Mouse (Mus musculus) mouse embryonic stem cell (cell line): ENCODE measurements around the gene Fkbp5.

Experiments
- in situ Hi-C, 2 experiments: fragments of 300-500 bp; cut with MboI; formaldehyde crosslinking; loops; 1 replicate in 1 of 2; 3 replicates in 1 of 2; pipeline ENCODE4 v1.14.3; 2019 to 2020; ENCODE audit warnings: low sequenced_read_pairs in 2 of 2, low pct_unique_long_range_greater_than_20kb in 1 of 2, mixed read lengths in 1 of 2; ENCODE audit not compliant: unreplicated experiment in 1 of 2

Fkbp5 gene

DNA sequence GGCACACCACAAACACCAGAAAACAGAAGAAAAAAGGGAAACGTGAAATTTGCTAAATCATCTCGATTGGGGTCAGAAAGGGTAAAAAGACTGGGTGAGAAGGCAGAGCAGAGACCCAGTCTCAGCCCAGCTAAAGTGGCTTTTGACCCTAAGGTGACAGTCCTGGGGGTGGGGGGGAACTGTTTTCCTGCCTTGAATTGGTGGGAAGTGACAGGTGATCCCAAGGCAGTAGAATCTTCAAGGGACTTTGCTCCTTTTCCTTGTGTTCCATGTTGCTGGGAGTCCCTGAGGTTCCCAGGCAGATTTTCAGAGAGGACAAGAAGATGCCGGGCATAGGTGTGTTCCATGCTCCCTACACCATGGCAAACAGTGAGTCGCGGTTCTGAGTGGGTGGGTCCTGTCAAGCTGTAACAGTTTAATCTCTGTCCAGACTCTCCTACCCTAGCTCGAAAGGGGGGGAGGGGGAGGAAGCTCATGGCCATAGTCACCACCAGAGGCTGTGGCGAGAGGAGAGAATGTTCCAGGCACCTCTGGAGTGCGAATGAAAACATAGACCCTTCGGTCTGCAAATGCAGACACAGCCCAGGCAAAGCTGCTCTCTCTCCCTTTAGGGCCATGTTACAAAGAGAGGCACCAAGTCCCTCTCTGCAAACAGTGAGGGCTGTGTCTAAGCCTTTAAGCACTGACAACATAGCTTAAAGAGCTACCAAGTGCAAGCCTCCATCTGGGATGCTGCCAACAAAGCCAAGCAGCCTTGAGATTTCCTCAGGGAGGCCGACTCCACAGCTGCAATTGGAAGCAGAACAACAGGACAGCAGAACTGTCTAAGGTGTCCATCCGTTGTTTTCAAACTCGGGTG lies 10.1 kb upstream of the Fkbp5 start:
- in situ Hi-C loops: loop anchor here in 1 of 2 experiments (10.0 kb wide), 1 partner anchor 53 kb away; no protein-coding TSS in a partner anchor

GRCm38 (mm10) chr17:28524831-28525430 lies 7.6 kb upstream of the Fkbp5 start:
- in situ Hi-C loops: loop anchor here (5.0 to 10.0 kb wide), 2 partner anchors 38 to 50 kb away; no protein-coding TSS in a partner anchor

DNA sequence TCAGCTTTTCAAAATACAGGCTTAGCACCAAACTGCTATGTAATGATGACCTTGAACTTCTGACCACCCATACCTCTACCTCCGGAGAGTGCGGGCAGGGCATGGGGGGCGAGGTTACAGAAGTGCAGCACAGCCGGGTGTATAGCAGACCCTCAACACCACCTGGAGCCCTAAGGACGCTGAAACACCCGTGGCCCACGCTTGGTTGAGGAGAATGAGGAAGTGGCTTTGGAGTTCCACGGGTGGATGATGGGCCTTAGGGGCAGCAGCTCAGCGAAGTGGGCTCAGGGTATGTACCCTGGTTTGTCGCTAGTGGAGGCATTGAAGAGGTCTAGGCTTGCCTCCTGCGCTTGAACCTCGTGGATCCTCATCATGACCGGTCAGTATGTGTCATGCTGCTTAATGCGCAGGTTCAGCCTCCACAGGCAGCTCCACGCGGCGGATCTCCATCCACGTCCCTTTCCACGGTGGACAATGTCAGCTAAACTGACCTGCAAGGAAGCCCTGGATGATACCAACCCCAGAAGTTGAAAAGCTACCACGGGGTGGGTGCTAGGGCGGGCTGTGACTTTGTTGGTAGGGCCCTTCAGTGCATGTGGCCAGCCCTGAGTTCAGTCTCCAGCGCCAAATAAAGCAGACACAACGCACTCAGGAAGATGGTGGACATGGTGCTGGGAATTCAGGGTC lies 6.8 kb upstream of the Fkbp5 start:
- in situ Hi-C loops: loop anchor here (5.0 to 10.0 kb wide), 2 partner anchors 37 to 49 kb away; no protein-coding TSS in a partner anchor

DNA sequence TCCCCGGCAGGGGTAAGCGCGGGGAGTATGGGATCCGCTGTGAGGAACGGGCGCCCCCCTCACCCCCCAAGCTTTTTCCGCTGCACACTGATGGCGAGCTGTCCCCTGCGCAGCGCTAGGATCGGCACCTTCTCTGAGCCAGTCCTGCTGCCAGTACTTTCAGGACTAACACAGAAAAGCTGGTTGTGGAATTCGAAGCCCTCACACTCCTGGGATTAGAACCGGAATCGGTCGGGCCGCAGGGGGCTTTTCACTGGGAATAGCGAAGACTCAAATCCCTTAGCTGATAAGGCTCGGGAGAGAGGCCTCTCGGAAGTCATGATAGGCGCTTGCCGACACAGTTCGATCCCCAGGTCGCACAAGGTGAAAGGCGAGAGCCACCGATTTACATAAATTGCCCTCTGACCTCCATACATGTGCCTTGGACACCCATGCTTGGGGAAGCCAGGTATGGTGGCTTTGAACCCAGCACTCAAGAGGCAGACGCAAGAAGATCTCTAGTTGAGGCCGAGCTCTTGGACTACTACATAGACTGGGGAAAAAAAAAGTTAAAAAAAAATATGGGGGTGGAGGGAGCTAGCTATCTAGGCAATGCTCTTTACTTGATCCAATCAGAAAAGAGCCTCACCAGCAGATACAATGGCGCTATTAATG lies 6.2 kb upstream of the Fkbp5 start:
- in situ Hi-C loops: loop anchor here (5.0 to 10.0 kb wide), 2 partner anchors 36 to 49 kb away; no protein-coding TSS in a partner anchor

DNA sequence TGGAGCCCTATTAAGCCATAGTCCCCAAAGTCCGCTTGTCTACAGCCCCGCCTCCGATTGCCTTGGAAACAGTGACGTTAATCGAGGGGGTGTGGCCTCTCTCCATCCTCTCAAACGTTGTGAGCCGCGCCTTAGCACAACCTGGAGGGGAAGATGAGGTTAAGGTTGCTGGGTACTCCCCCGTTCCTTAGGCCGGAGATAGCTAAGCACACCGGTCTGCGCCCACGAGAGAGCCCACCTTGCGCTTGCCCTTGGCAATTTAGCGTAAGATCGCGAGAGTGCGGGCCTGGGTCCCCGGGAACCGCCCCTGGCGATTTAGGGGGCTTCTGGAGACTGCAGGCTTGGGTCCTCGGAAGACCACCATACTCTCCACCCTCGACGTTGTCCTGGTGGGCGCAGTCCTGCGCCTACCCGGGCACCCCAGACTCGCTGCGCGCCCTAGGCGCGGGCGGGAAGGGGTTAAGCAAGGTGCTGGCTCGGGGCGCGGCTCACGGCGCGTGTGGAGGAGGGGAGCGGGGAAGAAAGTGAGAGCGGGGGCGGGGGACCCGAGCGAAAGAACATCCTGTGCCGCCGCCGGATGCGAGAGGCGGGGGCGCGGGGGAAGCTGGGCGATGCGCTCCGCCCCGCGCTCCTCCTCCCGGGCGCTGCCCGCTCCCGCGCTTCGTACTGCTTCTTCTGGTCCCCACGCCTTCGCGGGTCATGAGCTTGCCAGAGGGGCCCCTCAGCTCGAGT lies 5.5 kb upstream of the Fkbp5 start:
- in situ Hi-C loops: loop anchor here (5.0 to 10.0 kb wide), 2 partner anchors 35 to 48 kb away; no protein-coding TSS in a partner anchor

DNA sequence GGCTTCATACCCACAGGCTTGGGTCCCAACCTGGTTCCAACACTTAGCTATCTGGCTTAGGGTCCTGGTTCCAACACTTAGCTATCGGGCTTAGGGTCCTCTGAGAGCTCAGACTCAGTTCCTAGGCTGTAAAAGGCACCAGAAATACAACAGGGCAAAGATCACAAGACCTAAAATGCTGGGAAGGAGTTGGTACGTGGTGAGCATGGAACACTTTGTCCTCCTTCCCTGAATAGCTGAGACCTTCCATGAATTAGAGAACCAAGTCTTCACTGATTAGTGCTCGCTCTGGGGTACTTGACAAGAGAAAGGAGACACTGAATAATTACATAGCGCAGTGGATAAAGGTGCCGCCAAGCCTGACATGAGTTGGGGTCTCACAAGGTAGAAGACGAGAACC lies 4.6 kb upstream of the Fkbp5 start:
- in situ Hi-C loops: loop anchor here (5.0 to 10.0 kb wide), 2 partner anchors 35 to 47 kb away; no protein-coding TSS in a partner anchor

- in situ Hi-C loops: loop anchor here (5.0 to 10.0 kb wide), 2 partner anchors 34 to 46 kb away; no protein-coding TSS in a partner anchor
These were observed 3.9 kb upstream of the Fkbp5 start for GRCm38 (mm10) chr17:28521071-28521726.

- in situ Hi-C loops: loop anchor here (5.0 to 10.0 kb wide), 2 partner anchors 33 to 46 kb away; no protein-coding TSS in a partner anchor
These were observed 3.2 kb upstream of the Fkbp5 start for GRCm38 (mm10) chr17:28520561-28520960.

GRCm38 (mm10) chr17:28519827-28520226 lies 2.5 kb upstream of the Fkbp5 start:
- in situ Hi-C loops: loop anchor here (5.0 to 10.0 kb wide), 2 partner anchors 33 to 45 kb away; no protein-coding TSS in a partner anchor

DNA sequence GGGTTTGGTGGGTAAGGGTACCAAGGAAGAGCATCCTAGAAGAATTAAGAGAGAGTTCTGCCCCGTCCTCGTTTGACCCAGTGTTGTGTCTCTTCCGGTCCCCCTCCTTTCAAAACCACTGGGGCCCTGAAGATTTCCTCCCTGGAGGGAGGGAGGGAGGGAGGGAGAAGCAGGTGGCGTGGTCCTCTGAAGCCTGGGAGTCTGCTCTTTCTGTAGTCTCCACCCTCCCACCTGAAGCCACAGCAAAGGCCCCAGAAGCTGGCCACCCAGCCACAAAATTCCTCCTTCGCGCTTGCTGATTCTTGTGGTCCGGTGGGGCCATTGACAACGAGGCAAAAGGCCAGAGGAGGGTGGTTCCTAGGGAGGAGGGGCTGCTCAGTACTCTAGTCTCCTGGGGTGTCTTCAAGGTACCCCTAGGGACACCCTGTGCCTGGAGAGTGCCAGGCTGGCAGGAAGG lies 1.3 kb upstream of the Fkbp5 start:
- in situ Hi-C loops: no loop called here

GRCm38 (mm10) chr17:28517956-28518614 lies 758 bp upstream of the Fkbp5 start:
- in situ Hi-C loops: no loop called here

GRCm38 (mm10) chr17:28516881-28517280 lies 446 bp downstream of the Fkbp5 start:
- in situ Hi-C loops: no loop called here

GRCm38 (mm10) chr17:28515431-28516341 lies 1.6 kb downstream of the Fkbp5 start:
- in situ Hi-C loops: no loop called here

GRCm38 (mm10) chr17:28514555-28514954 lies 2.8 kb downstream of the Fkbp5 start:
- in situ Hi-C loops: no loop called here

GRCm38 (mm10) chr17:28513844-28514243 lies 3.5 kb downstream of the Fkbp5 start:
- in situ Hi-C loops: no loop called here

DNA sequence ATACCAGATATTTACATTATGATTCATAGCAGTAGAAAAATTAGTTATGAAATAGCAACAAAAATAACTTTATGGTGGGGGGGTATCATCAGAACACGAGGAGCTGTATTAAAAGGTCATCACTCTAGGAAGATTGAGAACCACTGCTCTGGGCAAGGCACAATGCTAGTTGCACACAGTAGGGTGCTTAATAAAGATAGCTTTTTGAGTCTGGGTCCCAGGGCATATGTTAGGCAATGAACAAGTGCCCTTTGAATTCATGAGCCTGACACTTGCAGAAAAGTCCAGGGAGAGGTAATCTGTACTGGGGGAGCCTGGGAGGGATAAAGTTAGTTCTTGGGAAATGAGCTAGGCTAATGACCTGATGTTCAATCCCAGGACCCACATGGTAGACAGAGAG lies 4.0 kb downstream of the Fkbp5 start:
- in situ Hi-C loops: no loop called here
